Mouse (Mus musculus) inflammation-experienced regulatory T-cells (primary cell): ENCODE data around the gene Vmn2r7. TPM values are rescaled to one million over a fixed set of nuclear protein-coding genes. Genes with fewer than 3 reads are reported as not detected.

Source experiments
- polyA plus RNA-seq, 2 experiments: library from polyadenylated mRNA; unstranded; fragments of 100-300 nt; shearing (Covaris generic); gene quantifications; one replicate each; pipeline ENCODE4 v1.2.1; 2017

Gene Vmn2r7
- under 1 TPM; 0.06 to 0.53 TPM for polyA plus RNA-seq

DNA sequence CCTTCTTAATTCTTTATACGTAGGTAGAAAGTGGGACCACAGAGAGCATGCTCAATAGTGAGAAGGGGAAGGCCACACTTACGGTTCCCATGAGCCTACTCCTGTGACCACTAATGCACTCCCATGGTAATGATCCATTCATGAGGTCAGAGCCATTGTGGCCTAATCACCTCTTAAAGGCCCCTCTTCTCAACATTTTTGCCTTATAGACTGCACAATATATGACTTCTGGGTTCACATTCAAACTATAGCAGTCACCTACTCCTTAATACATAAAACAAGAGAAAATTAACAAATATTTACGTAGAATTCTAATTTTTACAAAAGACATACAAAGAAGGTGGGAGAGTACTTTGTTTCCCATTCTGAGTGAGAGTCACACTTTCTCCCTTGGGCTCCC lies at the start of gene Vmn2r7:
Vmn2r7 (minus strand) TSS at position 101 of the 400 bp plus-strand sequence.

